17 mouse cellular contexts compared by ENCODE assay signal in genomic region chr12:16642000-16642399, GRCm38 (mm10). TPM values are rescaled to one million over a fixed set of nuclear protein-coding genes. Genes with fewer than 3 reads are reported as not detected.
DNase-seq lines count a peak whose midpoint lies in the region; ATAC-seq and TF ChIP-seq lines count a peak whose summit lies in the region.
"Had no signal": no experiment of that assay in that cellular context is flagged by ENCODE, and none has a peak within 500 bp of the region (broad histone marks: within the 10 kb centered on the region; RNA-seq: fewer than 3 reads in every experiment).

No protein-coding gene starts in this region.

- no peaks in the 10 kb centered on the region for H3K4me1 ChIP-seq in liver, embryonic 14.5 days (replicated peaks; ENCODE audit: control insufficient read depth in 2 of 2, insufficient read depth in 2 of 2, low read length in 1 of 2)
- H3K4me1 ChIP-seq in E14TG2a.4 (replicated peaks; ENCODE audit: low read depth, low read length), result no peaks in the 10 kb centered on the region

- no peaks in the 10 kb centered on the region for H3K36me3 ChIP-seq in liver, embryonic 14.5 days (replicated peaks; ENCODE audit: control insufficient read depth, insufficient read depth, low read depth)
- H3K36me3 ChIP-seq in E14TG2a.4 (ENCODE audit: insufficient read depth, low read length), result no peaks in the 10 kb centered on the region
- H3K36me3 ChIP-seq: hindbrain, embryonic 12.5 days; neural tube, embryonic 13.5 days had no signal

- no peak overlapping the region for H3K4me3 ChIP-seq in liver, embryonic 14.5 days (ENCODE audit: insufficient read depth in 1 of 2, low read depth in 2 of 2, low read length in 2 of 2)
- H3K4me3 ChIP-seq in E14TG2a.4 (replicated peaks; ENCODE audit: low read length), result no peak overlapping the region
- H3K4me3 ChIP-seq: forebrain, embryonic 13.5 days; hindbrain, embryonic 12.5 days; neural tube, embryonic 13.5 days had no signal

- H3K27me3 ChIP-seq in liver, embryonic 14.5 days (ENCODE audit: control insufficient read depth, insufficient read depth, low read length), result no peaks in the 10 kb centered on the region
- H3K27me3 ChIP-seq in E14TG2a.4 (ENCODE audit: insufficient read depth, low read length), result peaks cover 6% of the 10 kb centered on the region
- H3K27me3 ChIP-seq: forebrain, embryonic 13.5 days; neural tube, embryonic 13.5 days had no signal

- TF ChIP-seq CTCF in liver, embryonic 14.5 days (IDR thresholded peaks at IDR 0.05; ENCODE audit: low read depth), result peak; percentile 55
- peak; percentile 51 for TF ChIP-seq CTCF in E14TG2a.4 (conservative IDR thresholded peaks at IDR 0.05; ENCODE audit: low read length)

- no peak overlapping the region for H3K9ac ChIP-seq in liver, embryonic 14.5 days (replicated peaks)
- H3K9ac ChIP-seq: forebrain, embryonic 13.5 days; hindbrain, embryonic 12.5 days; neural tube, embryonic 13.5 days had no signal

- no peaks in the 10 kb centered on the region for H3K9me3 ChIP-seq in liver, embryonic 14.5 days (ENCODE audit: control insufficient read depth, low read length)
- no peaks in the 10 kb centered on the region for H3K9me3 ChIP-seq in E14TG2a.4 (ENCODE audit: low read length)
- H3K9me3 ChIP-seq: forebrain, embryonic 13.5 days; hindbrain, embryonic 12.5 days; neural tube, embryonic 13.5 days had no signal

- H3K27ac ChIP-seq in liver, embryonic 14.5 days, result no peak overlapping the region
- H3K27ac ChIP-seq: forebrain, embryonic 13.5 days; hindbrain, embryonic 12.5 days; neural tube, embryonic 13.5 days had no signal

- TF ChIP-seq EP300 in liver, embryonic 14.5 days (IDR thresholded peaks at IDR 0.05; ENCODE audit: low read depth), result no peak

- WGBS in liver, embryonic 14.5 days (ENCODE audit: insufficient replicate concordance), result 46% methylated on average over 5 of the region's 5 CpGs

- H3K4me2 ChIP-seq in liver, embryonic 14.5 days (ENCODE audit: low read depth), result no peak overlapping the region
- H3K4me2 ChIP-seq: forebrain, embryonic 13.5 days; hindbrain, embryonic 12.5 days; neural tube, embryonic 13.5 days had no signal

- no peak for ATAC-seq in liver, embryonic 14.5 days (ENCODE audit: insufficient read depth)
- ATAC-seq: forebrain, embryonic 13.5 days had no signal

- DNase-seq in embryo, embryonic 10 days (ENCODE audit: low spot score), result peak; percentile 27
- DNase-seq in embryo, embryonic 10.5 days (ENCODE audit: low spot score), result no peak
- DNase-seq in liver, embryonic 14.5 days (ENCODE audit: low read depth in 3 of 3, low spot score in 3 of 3), result no peak
- DNase-seq in liver, result no peak
- peak; percentile 7 for DNase-seq in induced T-regulatory cell, adult 2 months (ENCODE audit: low read depth)
- DNase-seq in frontal cortex, postnatal 25 days (ENCODE audit: low spot score in 2 of 2), result no peak
- DNase-seq in layer of hippocampus, adult 8-10 months (ENCODE audit: low spot score in 2 of 2), result no peak
- DNase-seq: heart, adult 11 months; kidney, postnatal 10 days; lung, postnatal 10 days; midbrain, embryonic 14.5 days had no signal

RNA-seq across cellular contexts. Expression of gene Ntsr2, which starts 11.2 kb away (rescaled TPM):
- polyA plus RNA-seq in liver, embryonic 14.5 days (2012; rRNA removed), result not detected in 2 replicates
- polyA plus RNA-seq in liver, embryonic 14.5 days (2014; fragmentation: Nextera tagmentation; extraction: Ambion mirVana), result not detected in 2 replicates
- 100 to 1,000 TPM; 161 to 213 (median 178) TPM for total RNA-seq in layer of hippocampus, adult 8-10 months (2022)
- polyA plus RNA-seq: embryonic facial prominence, embryonic 11.5 days; stomach, embryonic 16.5 days had no signal

RNA-seq across cellular contexts. Expression of gene Lpin1, which starts 31.2 kb away (rescaled TPM):
- 5.5 and 5.8 TPM in 2 replicates for polyA plus RNA-seq in liver, embryonic 14.5 days (2012; rRNA removed)
- 4.8 and 6.2 TPM in 2 replicates for polyA plus RNA-seq in liver, embryonic 14.5 days (2014; fragmentation: Nextera tagmentation; extraction: Ambion mirVana)
- 10 to 100 TPM; 28.8 to 33.0 (median 30.9) TPM for total RNA-seq in layer of hippocampus, adult 8-10 months (2022)

Comparison
In these comparisons a context has a peak if more than half of its experiments do, and no peak if none do; other contexts are left out.
1. DNase-seq: peak in embryo, embryonic 10 days (single experiment) and induced T-regulatory cell, adult 2 months (single experiment); none in embryo, embryonic 10.5 days (single experiment), liver, embryonic 14.5 days (0 of 3), liver (single experiment), frontal cortex, postnatal 25 days (0 of 2) and layer of hippocampus, adult 8-10 months (0 of 2).